Mouse (Mus musculus) forebrain, embryonic 11.5 days (tissue): ENCODE measurements around the gene Fancc. TPM values are rescaled to one million over a fixed set of nuclear protein-coding genes. Genes with fewer than 3 reads are reported as not detected.
A peak's percentile ranks its signal among the peaks of the same experiment; 100 is the strongest.

Experiments
- ATAC-seq: fragments of 200-750 bp; cut with Nextera tagmentation; replicated peaks from 2 replicates; pipeline ENCODE4 v1.8.0; 2017; ENCODE audit warnings: moderate TSS enrichment; ENCODE audit not compliant: low FRiP score
- DNase-seq: peaks from one replicate; pipeline ENCODE4 v3.0.0-alpha.2; 2017; ENCODE audit warnings: low spot score
- H3K27ac ChIP-seq: fragments of 300-500 bp; sonication (generic); 2 replicates; pipeline ENCODE4 v1.5.1; 2014; ENCODE audit warnings: low read depth, low read length
- H3K27me3 ChIP-seq: fragments of 300-500 bp; sonication (generic); 2 replicates; pipeline ENCODE4 v1.6.1; 2014; ENCODE audit warnings: mild to moderate bottlenecking, low read length, mixed read lengths; ENCODE audit not compliant: control insufficient read depth, insufficient read depth
- H3K36me3 ChIP-seq: fragments of 300-500 bp; sonication (generic); 2 replicates; pipeline ENCODE4 v1.6.1; 2014; ENCODE audit warnings: mild to moderate bottlenecking, low read length, moderate library complexity, mixed read lengths; ENCODE audit not compliant: control insufficient read depth, insufficient read depth
- H3K4me1 ChIP-seq: fragments of 300-500 bp; sonication (generic); replicated peaks from 2 replicates; pipeline ENCODE4 v1.6.1; 2014; ENCODE audit warnings: low read length, mixed read lengths; ENCODE audit not compliant: control insufficient read depth, insufficient read depth
- H3K4me2 ChIP-seq: fragments of 300-500 bp; sonication (generic); 2 replicates; pipeline ENCODE4 v1.6.1; 2014; ENCODE audit warnings: low read depth, mild to moderate bottlenecking, low read length, moderate library complexity, mixed read lengths; ENCODE audit not compliant: severe bottlenecking
- H3K4me3 ChIP-seq: fragments of 300-500 bp; sonication (generic); 2 replicates; pipeline ENCODE4 v1.5.1; 2014; ENCODE audit warnings: low read depth, low read length
- H3K9ac ChIP-seq: fragments of 300-500 bp; sonication (generic); 2 replicates; pipeline ENCODE4 v1.6.1; 2014; ENCODE audit warnings: low read length
- H3K9me3 ChIP-seq: fragments of 300-500 bp; sonication (generic); 2 replicates; pipeline ENCODE4 v1.6.1; 2016; ENCODE audit warnings: low read length, mixed read lengths; ENCODE audit not compliant: control insufficient read depth
- WGBS: fragments of 180-500 bp; shearing (Covaris S2); extraction: QIAGEN DNeasy Blood & Tissue Kit; methylation state at CpG from one replicate; pipeline ENCODE4 v1.1.7; 2014; 5-methylcytosine and 5-hydroxymethylcytosine counted together
- polyA plus RNA-seq: library from polyadenylated mRNA; unstranded; fragments of >200 nt; fragmentation: Nextera tagmentation; extraction: Ambion mirVana; gene quantifications from 2 replicates; pipeline ENCODE4 v1.2.1, GENCODE M21; 2014

The Fancc gene
- polyA plus RNA-seq, 1 experiment from 2014 or later: 22.5 TPM

GRCm38 (mm10) chr13:63258167-63258582 is 238.9 kb downstream of the Fancc start:
- Histone ChIP-seq H3K9me3 (no peaks in the 10 kb centered on the region), H3K4me1 (peaks cover 9% of the 10 kb centered on the region), H3K4me2 (no peak overlapping the region), H3K4me3 (no peak overlapping the region), H3K9ac (no peak overlapping the region), H3K36me3 (no peaks in the 10 kb centered on the region), H3K27me3 (no peaks in the 10 kb centered on the region), H3K27ac (no peak overlapping the region)
- 71% methylated on average over 6 of the region's 6 CpGs for WGBS
- DNase-seq (no peak), ATAC-seq (no peak)

- Histone ChIP-seq H3K27me3 (no peaks in the 10 kb centered on the region), H3K36me3 (no peaks in the 10 kb centered on the region), H3K4me2 (no peak overlapping the region), H3K27ac (no peak overlapping the region), H3K9me3 (no peaks in the 10 kb centered on the region), H3K9ac (no peak overlapping the region), H3K4me3 (no peak overlapping the region), H3K4me1 (peaks cover 9% of the 10 kb centered on the region)
- DNase-seq (no peak), ATAC-seq (no peak)
- 66% methylated on average over 7 of the region's 7 CpGs for WGBS
Observed at GRCm38 (mm10) chr13:63256807-63257206, 240.3 kb downstream of the Fancc start.

- H3K4me2 ChIP-seq: no peak overlapping the region
- no peak overlapping the region for H3K9ac ChIP-seq
- no peaks in the 10 kb centered on the region for H3K36me3 ChIP-seq
- H3K27me3 ChIP-seq: no peaks in the 10 kb centered on the region
- DNase-seq (peak; percentile 38), ATAC-seq (no peak)
- H3K4me3 ChIP-seq: no peak overlapping the region
- 90% methylated on average over 6 of the region's 6 CpGs for WGBS
- H3K9me3 ChIP-seq: no peaks in the 10 kb centered on the region
- no peak overlapping the region for H3K27ac ChIP-seq
- peaks cover 9% of the 10 kb centered on the region for H3K4me1 ChIP-seq
Observed at GRCm38 (mm10) chr13:63256146-63256545, 240.9 kb downstream of the Fancc start.

GRCm38 (mm10) chr13:63255519-63256011 is 241.5 kb downstream of the Fancc start:
- H3K36me3 ChIP-seq: no peaks in the 10 kb centered on the region
- no peaks in the 10 kb centered on the region for H3K9me3 ChIP-seq
- no peaks in the 10 kb centered on the region for H3K27me3 ChIP-seq
- no peak overlapping the region for H3K4me3 ChIP-seq
- 91% methylated on average over 5 of the region's 5 CpGs for WGBS
- no peak overlapping the region for H3K9ac ChIP-seq
- DNase-seq (no peak), ATAC-seq (no peak)
- H3K4me2 ChIP-seq: no peak overlapping the region
- H3K4me1 ChIP-seq: peaks cover 6% of the 10 kb centered on the region
- no peak overlapping the region for H3K27ac ChIP-seq

DNA sequence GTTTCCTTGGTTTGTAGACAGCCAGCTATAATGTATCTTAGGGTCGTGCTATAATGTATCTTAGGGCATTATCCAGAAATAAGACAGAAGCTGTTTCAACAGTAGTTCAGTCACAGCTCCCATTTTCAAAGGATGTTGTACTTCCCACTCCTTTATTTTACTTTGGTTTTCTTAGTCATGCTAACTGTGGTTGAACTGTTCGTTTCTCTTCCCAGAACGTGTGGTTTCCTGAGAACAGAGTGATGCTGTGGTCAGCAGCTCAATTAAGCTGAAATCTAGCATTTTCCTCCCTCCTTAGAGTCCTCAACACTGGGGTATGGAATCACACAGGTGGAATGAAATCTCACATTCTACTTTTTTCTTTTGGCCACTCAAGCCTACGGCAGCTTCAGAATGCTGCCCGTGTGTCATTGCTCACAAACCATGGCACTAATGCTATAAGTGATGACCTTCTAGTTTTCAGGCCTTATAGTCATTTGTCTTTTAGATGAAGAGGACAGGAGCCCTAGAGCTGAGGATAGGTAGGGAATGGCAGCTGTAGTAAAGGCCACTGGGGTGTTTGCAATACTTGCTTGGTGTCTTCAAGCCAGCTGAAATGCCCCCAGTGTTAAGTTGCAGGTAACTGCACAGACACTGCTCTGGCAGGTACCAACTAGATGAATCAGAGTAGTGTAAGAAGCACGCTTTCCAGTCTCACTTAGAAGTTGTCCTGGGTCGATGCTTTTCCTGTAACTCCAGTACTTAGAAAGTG is 243.0 kb downstream of the Fancc start:
- 93% methylated on average over 7 of the region's 7 CpGs for WGBS
- Histone ChIP-seq H3K27ac (no peak overlapping the region), H3K36me3 (no peaks in the 10 kb centered on the region), H3K9ac (no peak overlapping the region), H3K4me2 (no peak overlapping the region), H3K9me3 (no peaks in the 10 kb centered on the region), H3K4me3 (no peak overlapping the region), H3K27me3 (no peaks in the 10 kb centered on the region), H3K4me1 (no peaks in the 10 kb centered on the region)
- ATAC-seq (no peak), DNase-seq (no peak)

GRCm38 (mm10) chr13:63253147-63253546 is 243.9 kb downstream of the Fancc start:
- DNase-seq (no peak), ATAC-seq (no peak)
- Histone ChIP-seq H3K9me3 (no peaks in the 10 kb centered on the region), H3K27me3 (no peaks in the 10 kb centered on the region), H3K4me2 (no peak overlapping the region), H3K4me3 (no peak overlapping the region), H3K4me1 (no peaks in the 10 kb centered on the region), H3K9ac (no peak overlapping the region), H3K27ac (no peak overlapping the region), H3K36me3 (no peaks in the 10 kb centered on the region)
- WGBS: 86% methylated on average over 5 of the region's 5 CpGs

GRCm38 (mm10) chr13:63252295-63253010 is 244.6 kb downstream of the Fancc start:
- no peak for ATAC-seq
- 96% methylated on average over 2 of the region's 2 CpGs for WGBS

GRCm38 (mm10) chr13:63251118-63251889 is 245.8 kb downstream of the Fancc start:
- Histone ChIP-seq H3K9me3 (no peaks in the 10 kb centered on the region), H3K36me3 (no peaks in the 10 kb centered on the region), H3K27me3 (no peaks in the 10 kb centered on the region), H3K27ac (no peak overlapping the region), H3K4me2 (no peak overlapping the region), H3K4me1 (no peaks in the 10 kb centered on the region), H3K9ac (no peak overlapping the region), H3K4me3 (no peak overlapping the region)
- no peak for DNase-seq
- WGBS: 79% methylated on average over 12 of the region's 12 CpGs
- ATAC-seq: no peak

More at GRCm38 (mm10) chr13:63252295-63253010, 244.6 kb downstream of the Fancc start:
- DNase-seq: no peak
- H3K4me3 ChIP-seq: no peak overlapping the region
- no peaks in the 10 kb centered on the region for H3K4me1 ChIP-seq
- no peak overlapping the region for H3K4me2 ChIP-seq
- no peak overlapping the region for H3K27ac ChIP-seq
- H3K27me3 ChIP-seq: no peaks in the 10 kb centered on the region
- H3K36me3 ChIP-seq: no peaks in the 10 kb centered on the region
- H3K9ac ChIP-seq: no peak overlapping the region
- H3K9me3 ChIP-seq: no peaks in the 10 kb centered on the region
